Mouse (Mus musculus): ENCODE results near the gene Ctdsp1.

GRCm38 (mm10) chr1:74359952-74360517 is 31.3 kb upstream of the Ctdsp1 start:
- TF ChIP-seq POLR2A (IDR thresholded peaks at IDR 0.05; ENCODE audit: extremely low read depth, insufficient read depth, low read length) (no peak), CTCF (IDR thresholded peaks at IDR 0.05; ENCODE audit: low read depth, low read length) (no peak)

Measured in liver, adult 2 months (tissue).